ENCODE assay signal across 8 mouse cellular contexts in genomic region chr2:33616411-33616843, GRCm38 (mm10). TPM values are rescaled to one million over a fixed set of nuclear protein-coding genes. Genes with fewer than 3 reads are reported as not detected.
DNase-seq lines count a peak whose midpoint lies in the region; ATAC-seq lines count a peak whose summit lies in the region.

No protein-coding gene starts in this region.

- H3K36me3 ChIP-seq in lung, embryonic 15.5 days: no peaks in the 10 kb centered on the region
- no peaks in the 10 kb centered on the region for H3K36me3 ChIP-seq in embryonic facial prominence, embryonic 11.5 days (replicated peaks; ENCODE audit: control insufficient read depth, insufficient read depth, low read depth, low read length)
- no peaks in the 10 kb centered on the region for H3K36me3 ChIP-seq in intestine, embryonic 15.5 days
- H3K36me3 ChIP-seq in neural tube, embryonic 15.5 days: no peaks in the 10 kb centered on the region

- H3K9me3 ChIP-seq in lung, embryonic 15.5 days: no peaks in the 10 kb centered on the region
- no peaks in the 10 kb centered on the region for H3K9me3 ChIP-seq in embryonic facial prominence, embryonic 11.5 days (replicated peaks; ENCODE audit: control insufficient read depth, low read length)
- H3K9me3 ChIP-seq in intestine, embryonic 15.5 days: no peaks in the 10 kb centered on the region
- H3K9me3 ChIP-seq in neural tube, embryonic 15.5 days (replicated peaks): no peaks in the 10 kb centered on the region

- H3K4me2 ChIP-seq in lung, embryonic 15.5 days: peak overlapping the region; percentile 62
- peak overlapping the region; percentile 79 for H3K4me2 ChIP-seq in embryonic facial prominence, embryonic 11.5 days (ENCODE audit: low read depth, low read length)
- H3K4me2 ChIP-seq in intestine, embryonic 15.5 days (replicated peaks): peak overlapping the region; percentile 72
- peak overlapping the region; percentile 75 for H3K4me2 ChIP-seq in neural tube, embryonic 15.5 days

- peaks cover 93% of the 10 kb centered on the region for H3K27me3 ChIP-seq in lung, embryonic 15.5 days
- peaks cover 39% of the 10 kb centered on the region for H3K27me3 ChIP-seq in embryonic facial prominence, embryonic 11.5 days (ENCODE audit: control insufficient read depth, insufficient read depth, low read length)
- peaks cover 57% of the 10 kb centered on the region for H3K27me3 ChIP-seq in intestine, embryonic 15.5 days (replicated peaks)
- peaks cover 68% of the 10 kb centered on the region for H3K27me3 ChIP-seq in neural tube, embryonic 15.5 days (replicated peaks)

- under 1% methylated on average over 30 of the region's 30 CpGs for WGBS in lung, embryonic 15.5 days
- under 1% methylated on average over 30 of the region's 30 CpGs for WGBS in embryonic facial prominence, embryonic 11.5 days
- WGBS in intestine, embryonic 15.5 days: under 1% methylated on average over 30 of the region's 30 CpGs
- WGBS in neural tube, embryonic 15.5 days: under 1% methylated on average over 30 of the region's 30 CpGs

- no peak overlapping the region for H3K27ac ChIP-seq in lung, embryonic 15.5 days
- H3K27ac ChIP-seq in embryonic facial prominence, embryonic 11.5 days (replicated peaks; ENCODE audit: low read depth, low read length): no peak overlapping the region
- no peak overlapping the region for H3K27ac ChIP-seq in intestine, embryonic 15.5 days
- H3K27ac ChIP-seq in neural tube, embryonic 15.5 days (replicated peaks): peak overlapping the region; percentile 92

- ATAC-seq in lung, embryonic 15.5 days (ENCODE audit: borderline replicate concordance, extremely low read depth, low FRiP score, low TSS enrichment): no peak
- peak; percentile 74; the same call in 1 of the 2 replicates for ATAC-seq in embryonic facial prominence, embryonic 11.5 days (replicated peaks; ENCODE audit: insufficient number of reproducible peaks, low FRiP score, low TSS enrichment, low read depth)
- ATAC-seq in intestine, embryonic 15.5 days: peak; percentile 83
- ATAC-seq in neural tube, embryonic 15.5 days (ENCODE audit: low FRiP score): peak; percentile 88

- H3K9ac ChIP-seq in lung, embryonic 15.5 days: no peak overlapping the region
- no peak overlapping the region; the same call in 1 of the 2 replicates for H3K9ac ChIP-seq in embryonic facial prominence, embryonic 11.5 days (replicated peaks; ENCODE audit: low read length)
- no peak overlapping the region for H3K9ac ChIP-seq in intestine, embryonic 15.5 days
- H3K9ac ChIP-seq in neural tube, embryonic 15.5 days (replicated peaks): peak overlapping the region; percentile 53

- DNase-seq in lung, postnatal 4 days: no peak
- no peak for DNase-seq in embryonic facial prominence, embryonic 11.5 days (ENCODE audit: low spot score)
- peak; percentile 58 to 60 for DNase-seq in left cerebral cortex, postnatal 36 days (ENCODE audit: low spot score in 2 of 2)
- DNase-seq in gastrocnemius, adult 18-20 months (ENCODE audit: low spot score): no peak
- DNase-seq in gastrocnemius, postnatal 36 days: no peak

- H3K4me1 ChIP-seq in lung, embryonic 15.5 days: peaks cover 16% of the 10 kb centered on the region
- peaks cover 11% of the 10 kb centered on the region for H3K4me1 ChIP-seq in embryonic facial prominence, embryonic 11.5 days (ENCODE audit: control insufficient read depth, insufficient read depth, low read length)
- peaks cover 13% of the 10 kb centered on the region; the same call in 1 of the 2 replicates for H3K4me1 ChIP-seq in intestine, embryonic 15.5 days (replicated peaks)
- peaks cover 76% of the 10 kb centered on the region for H3K4me1 ChIP-seq in neural tube, embryonic 15.5 days

- intact Hi-C loops in left cerebral cortex, postnatal 36 days (cut with DNase I): no loop called here
- intact Hi-C loops in gastrocnemius, postnatal 36 days (cut with DNase I): no loop called here

- peak overlapping the region; percentile 32 for H3K4me3 ChIP-seq in lung, embryonic 15.5 days
- peak overlapping the region; percentile 33 for H3K4me3 ChIP-seq in embryonic facial prominence, embryonic 11.5 days (ENCODE audit: low read depth, low read length)
- H3K4me3 ChIP-seq in intestine, embryonic 15.5 days (replicated peaks): peak overlapping the region; percentile 31
- H3K4me3 ChIP-seq in neural tube, embryonic 15.5 days (replicated peaks): peak overlapping the region; percentile 38

RNA-seq across cellular contexts. Expression of gene Lmx1b, which starts 23.9 kb away (rescaled TPM):
- 0.09 TPM in 1 of 2 replicates, not detected in the other for polyA plus RNA-seq in lung, embryonic 15.5 days (2015; fragmentation: Nextera tagmentation; extraction: Ambion mirVana)
- polyA plus RNA-seq in embryonic facial prominence, embryonic 11.5 days (2014; fragmentation: Nextera tagmentation; extraction: Ambion mirVana): 1.2 TPM in 2 replicates
- polyA plus RNA-seq in intestine, embryonic 15.5 days (2015; fragmentation: Nextera tagmentation; extraction: Ambion mirVana): 0.05 TPM in 1 of 2 replicates, not detected in the other
- under 1 TPM; 0.25 to 0.34 TPM for total RNA-seq in left cerebral cortex, postnatal 36 days (2021)
- polyA plus RNA-seq in neural tube, embryonic 15.5 days (2015; fragmentation: Nextera tagmentation; extraction: Ambion mirVana): 7.9 and 8.5 TPM in 2 replicates
- under 1 TPM; 0.05 to 0.21 TPM for total RNA-seq in gastrocnemius, adult 18-20 months (2021)
- total RNA-seq in gastrocnemius, postnatal 36 days (2021): under 1 TPM; 0.13 to 0.25 TPM

Comparison
In these comparisons a context has a peak if more than half of its experiments do, and no peak if none do; other contexts are left out.
1. DNase-seq: peak in left cerebral cortex, postnatal 36 days (2 of 2); none in lung, postnatal 4 days (0 of 2), embryonic facial prominence, embryonic 11.5 days (single experiment), gastrocnemius, adult 18-20 months (single experiment) and gastrocnemius, postnatal 36 days (0 of 2).
2. Peak in every context shown above with its lines, with median percentiles within 50 percentile points of each other: H3K4me2 ChIP-seq and H3K4me3 ChIP-seq.